Mouse (Mus musculus): Measurements from ENCODE around the gene Duoxa1.
"Not testable (repeated sequence)": the region's sequence is repeated elsewhere in the genome, so short reads cannot be mapped to it uniquely, and the experiment has no call there.

The Duoxa1 gene

DNA sequence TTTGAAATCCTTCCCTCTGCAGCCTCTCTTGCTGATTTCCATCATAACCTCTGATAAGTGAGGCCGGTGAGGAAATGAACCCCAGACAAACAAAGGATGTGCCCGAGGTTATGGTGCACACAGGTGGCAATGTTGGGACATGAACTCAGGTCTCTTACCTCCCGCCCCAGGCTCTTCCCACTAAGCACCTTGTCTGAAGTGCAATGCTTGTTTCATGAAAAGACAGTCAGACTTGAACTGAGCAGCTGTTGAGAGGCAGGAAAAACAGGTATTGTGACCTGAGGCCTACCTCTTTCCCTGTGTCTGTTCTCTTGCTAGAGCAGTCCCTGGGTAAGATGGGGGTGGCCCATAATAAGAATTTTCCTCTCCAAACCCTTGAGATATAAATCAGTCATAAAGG, 18.7 kb upstream of the Duoxa1 start:
- no peak for DNase-seq (ENCODE audit: low read depth, low spot score)

DNA sequence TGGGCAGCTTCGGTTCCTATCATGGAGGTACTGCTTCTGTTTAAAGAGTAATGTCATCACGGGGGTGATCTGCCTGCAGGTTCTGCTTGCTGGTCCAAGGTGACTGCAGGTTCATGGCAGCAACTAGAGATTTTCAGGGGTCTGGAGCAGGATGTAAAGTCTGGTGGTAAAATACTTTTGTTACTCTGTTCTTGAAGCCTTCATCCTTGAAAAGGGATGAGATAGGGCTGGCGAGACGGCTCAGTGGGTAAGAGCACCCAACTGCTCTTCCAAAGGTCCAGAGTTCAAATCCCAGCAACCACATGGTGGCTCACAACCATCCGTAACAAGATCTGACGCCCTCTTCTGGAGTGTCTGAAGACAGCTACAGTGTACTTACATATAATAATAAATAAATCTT, 16.8 kb upstream of the Duoxa1 start:
- not testable (repeated sequence) for DNase-seq (ENCODE audit: low read depth, low spot score)

DNA sequence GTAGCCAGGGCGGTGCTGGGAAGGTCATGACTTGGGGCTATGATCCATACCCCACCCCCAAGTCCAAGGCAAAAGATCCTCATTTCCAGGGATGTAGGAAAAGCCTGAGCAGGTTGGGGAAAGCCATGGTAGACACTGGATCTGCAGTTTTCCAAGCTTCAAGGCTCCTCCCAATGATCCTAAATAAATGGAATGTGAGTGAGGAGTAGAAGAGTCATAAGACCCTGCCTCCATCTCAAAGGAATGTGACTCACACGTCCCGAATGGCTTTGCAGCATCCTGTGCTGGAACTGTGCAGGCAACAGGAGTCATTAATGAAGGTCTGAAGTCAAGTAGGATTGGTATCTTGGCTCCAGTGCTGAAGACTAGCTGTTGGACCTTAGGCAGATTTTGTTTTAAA, 14.5 kb upstream of the Duoxa1 start:
- no peak for DNase-seq (ENCODE audit: low read depth, low spot score)

DNA sequence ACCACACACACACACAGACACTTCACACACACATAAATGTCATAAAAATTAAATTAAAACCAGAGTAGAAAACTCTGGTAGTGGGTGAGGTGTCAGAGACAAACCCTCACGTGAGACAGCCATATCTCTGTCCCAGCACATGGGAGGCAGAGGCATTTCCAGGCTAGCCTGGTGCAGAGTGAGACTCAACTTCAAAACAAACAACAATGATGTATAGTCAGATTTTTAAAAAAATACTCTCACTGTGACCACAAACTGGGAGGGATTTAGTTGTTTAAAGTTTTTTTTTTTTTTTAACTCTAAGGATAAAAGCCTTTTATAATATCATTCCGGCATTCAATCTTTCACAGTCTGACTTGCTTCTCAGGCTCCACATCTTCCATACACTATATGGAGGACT, 11.8 kb upstream of the Duoxa1 start:
- DNase-seq (ENCODE audit: low read depth, low spot score): no peak

DNA sequence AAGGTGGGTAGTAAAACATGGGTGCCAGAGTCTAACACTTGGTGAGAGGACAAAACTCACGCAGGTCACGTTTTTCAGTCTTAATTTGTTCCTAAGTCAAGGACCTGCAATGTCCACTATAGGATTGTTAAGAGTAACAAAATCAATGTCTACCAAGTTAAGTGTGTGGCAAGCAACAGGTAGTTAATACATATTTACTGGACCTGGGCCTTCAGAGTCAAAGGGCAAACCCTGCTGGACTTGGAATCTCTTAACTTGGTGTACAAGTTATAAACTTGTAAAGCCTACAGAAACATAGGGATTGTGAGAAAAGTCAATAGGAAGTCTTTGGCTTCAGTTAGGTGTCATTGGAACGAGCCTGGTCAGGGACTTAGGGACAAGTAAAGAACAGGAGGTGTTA, 11.1 kb upstream of the Duoxa1 start:
- no peak for DNase-seq (ENCODE audit: low read depth, low spot score)

DNA sequence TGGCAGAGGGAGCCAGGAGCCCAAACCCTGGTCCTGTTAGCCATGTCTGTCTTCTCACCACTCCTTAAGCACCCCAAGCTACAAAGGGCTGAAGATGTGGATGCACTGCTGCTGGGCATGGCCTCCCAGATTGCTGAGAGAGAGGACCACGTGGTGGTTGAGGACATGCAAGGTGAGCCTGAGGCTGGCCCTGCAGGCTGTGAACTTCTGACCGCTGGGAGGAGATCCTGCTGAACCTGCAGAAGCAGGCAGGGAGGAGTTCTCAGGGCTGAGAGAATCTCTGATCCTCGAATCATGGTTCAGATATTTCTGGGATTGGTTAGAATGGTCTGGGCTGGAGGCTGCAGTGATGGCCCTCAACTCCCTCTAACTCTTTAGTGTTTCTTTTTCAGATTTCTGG, 10.4 kb upstream of the Duoxa1 start:
- no peak for DNase-seq (ENCODE audit: low read depth, low spot score)

DNA sequence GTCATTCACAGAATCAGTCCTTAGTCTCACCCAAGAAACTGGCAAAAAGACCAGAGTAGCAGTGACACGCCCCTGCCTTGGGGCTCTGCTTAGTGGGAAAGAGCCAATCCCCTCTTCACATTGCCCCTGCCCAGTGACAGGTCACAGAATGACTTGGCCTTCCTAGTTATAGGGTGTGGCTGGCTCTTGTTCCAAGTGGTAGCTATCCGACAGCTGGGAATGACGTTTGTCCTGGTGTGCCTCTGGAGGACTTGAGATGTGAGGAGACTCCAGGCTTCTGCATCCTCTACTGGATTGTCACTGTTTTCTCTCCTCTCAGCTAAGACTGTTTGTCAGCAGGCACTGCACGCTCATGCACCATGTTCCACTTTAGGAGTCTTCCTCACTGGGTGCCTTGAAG, 3.9 kb upstream of the Duoxa1 start:
- DNase-seq (ENCODE audit: low read depth, low spot score): no peak

DNA sequence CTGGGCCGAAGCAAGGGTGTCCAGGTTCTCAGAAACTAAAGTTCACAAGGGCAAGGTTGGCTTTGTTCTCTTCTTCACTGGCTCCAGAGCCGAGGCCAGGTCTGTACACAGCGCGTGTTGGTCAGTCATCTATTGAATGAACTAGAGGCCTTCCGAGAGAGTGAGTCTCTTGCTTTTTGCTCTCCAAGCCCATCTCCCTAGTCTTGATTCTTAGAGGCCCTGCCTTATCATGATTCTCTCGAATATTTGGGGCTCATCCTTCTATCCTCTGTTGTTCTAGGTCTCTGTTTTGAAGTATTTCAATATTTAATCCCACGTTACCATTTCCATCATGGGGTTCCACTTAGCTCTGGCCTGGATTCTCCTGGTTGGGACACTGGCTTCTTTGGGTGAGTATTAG, 1.8 kb upstream of the Duoxa1 start, which contains the start of gene Duox1:
Gene Duox1, plus strand, starts transcription at position 301 of the 400 bp plus-strand sequence.
- no peak for DNase-seq (ENCODE audit: low read depth, low spot score)

DNA sequence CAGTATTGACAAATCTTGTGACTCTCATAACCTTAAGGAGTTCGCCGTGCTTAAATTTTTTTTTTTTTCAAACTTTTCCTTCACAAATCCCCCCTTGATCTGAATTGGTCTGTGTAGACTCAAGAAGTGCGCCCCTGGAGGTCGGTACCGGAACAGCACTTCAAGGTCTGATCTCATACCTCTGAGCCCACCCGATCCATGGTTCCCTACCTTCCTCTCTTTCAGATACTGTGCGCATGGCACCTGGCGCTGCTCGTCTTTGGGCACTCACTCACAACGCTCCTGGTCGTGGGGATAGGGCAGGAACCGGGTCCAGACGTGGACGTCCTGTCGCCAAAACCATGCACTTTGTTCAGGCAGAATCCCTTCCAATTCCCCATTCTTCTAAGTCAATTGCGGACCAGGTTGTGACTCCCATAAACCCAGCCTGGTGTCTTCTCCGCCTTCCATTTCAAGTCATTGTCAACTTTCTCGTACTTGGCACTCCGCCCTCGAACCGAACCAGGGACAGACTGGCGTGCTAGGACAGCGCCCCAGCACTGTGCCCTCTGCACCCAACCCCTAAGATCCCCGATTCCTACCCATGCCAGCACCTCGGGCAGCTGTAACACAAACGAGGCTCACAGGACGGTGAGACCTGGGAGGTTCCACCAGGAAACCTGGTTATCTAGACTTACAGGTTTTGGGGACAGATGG, 660 bp downstream of the Duoxa1 start:
- peak; percentile 18 for DNase-seq (ENCODE audit: low read depth, low spot score)

DNA sequence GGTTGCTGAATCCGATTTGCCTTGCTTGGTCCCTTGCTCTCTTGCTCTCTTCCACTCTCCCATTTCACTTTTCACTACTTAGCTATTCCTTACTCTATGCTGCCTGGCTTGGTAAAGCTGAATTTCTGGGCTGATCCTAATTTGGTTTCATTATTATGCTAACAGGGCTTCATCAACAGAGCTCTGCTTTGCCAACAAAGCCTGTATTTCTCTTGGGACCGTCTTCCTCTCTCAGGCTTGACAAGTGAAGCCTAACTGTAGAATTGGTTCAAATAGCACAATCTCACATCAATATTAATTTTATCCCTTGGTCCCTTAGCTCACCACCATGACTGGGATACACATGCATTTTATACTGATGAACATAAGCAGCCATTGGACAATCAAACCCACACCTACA, 2.0 kb downstream of the Duoxa1 start:
- DNase-seq (ENCODE audit: low read depth, low spot score): no peak

DNA sequence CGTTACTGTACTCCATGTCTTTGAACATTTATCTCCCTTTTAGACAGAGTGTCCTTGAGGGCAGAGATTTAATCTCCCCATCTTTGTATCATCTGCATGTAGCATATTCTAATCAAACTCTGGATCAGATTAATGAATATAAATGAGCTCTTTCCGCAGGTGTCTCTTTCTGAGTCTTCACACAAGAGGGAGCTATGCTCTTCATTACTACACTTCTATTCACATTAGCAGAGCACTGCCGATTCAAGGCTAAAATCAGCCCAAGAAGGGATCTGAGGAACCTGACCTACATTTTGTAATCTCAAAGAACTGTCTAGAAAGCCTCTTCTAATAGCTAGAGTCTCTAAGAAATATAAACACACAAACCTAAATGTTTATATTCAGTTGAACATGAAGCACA, 3.9 kb downstream of the Duoxa1 start:
- DNase-seq (ENCODE audit: low read depth, low spot score): no peak

DNA sequence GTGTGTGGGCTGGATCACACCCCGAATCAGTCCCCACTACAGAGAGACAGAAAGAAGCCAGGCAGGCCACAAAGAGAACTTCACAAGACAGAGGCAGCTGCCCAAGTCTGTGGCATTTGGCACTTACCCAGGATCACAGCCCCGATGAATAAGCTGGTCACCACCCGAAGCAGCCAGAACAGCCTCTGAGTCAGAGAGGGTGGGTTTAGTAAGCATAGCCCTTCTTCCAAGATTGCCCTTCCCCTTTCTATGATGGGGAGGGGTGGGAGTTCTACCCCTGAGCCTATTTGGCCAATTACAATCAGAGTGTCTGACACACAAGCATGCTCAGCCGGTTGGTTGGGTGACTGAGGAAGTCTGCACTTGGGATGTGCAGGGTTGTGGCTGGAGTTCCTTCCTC, 7.3 kb downstream of the Duoxa1 start:
- DNase-seq (ENCODE audit: low read depth, low spot score): no peak

DNA sequence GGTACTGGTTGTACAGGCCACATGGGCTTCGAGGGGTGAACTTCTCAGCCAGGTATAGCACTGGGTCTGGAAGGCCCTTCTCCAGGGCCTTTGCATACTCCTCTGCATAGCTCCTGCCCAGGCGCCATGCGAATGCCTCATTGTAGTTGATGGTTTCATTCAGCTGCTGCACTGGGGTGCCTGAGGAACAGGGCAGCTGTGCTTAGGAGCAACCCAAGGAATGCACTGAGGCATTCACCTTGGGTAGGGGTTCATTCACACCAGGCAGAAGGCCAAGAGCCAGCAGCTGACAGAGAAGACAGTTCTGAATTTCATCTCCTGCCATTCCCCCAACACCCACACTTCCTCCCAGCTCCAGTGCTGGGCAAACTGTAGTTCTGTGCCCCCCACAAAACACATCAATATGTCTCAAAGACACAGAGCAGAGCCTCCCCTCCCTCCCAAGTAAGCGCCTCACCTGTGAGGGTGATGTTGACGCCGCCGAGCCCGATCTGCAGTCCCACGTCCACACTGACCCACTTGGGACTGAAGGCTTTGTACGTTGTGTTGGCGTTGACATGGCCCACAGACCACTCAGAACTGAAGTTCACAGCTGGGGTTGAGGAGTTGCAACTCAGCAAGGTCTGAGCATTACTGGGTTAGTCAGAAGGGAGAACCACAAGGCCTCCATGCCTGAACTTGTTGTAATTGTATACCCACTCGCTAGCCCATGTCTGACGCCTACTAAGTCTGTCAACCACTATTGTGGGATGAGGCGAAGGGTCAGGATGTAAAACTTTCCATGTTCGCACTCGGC, 8.2 kb downstream of the Duoxa1 start:
- no peak for DNase-seq (ENCODE audit: low read depth, low spot score)

DNA sequence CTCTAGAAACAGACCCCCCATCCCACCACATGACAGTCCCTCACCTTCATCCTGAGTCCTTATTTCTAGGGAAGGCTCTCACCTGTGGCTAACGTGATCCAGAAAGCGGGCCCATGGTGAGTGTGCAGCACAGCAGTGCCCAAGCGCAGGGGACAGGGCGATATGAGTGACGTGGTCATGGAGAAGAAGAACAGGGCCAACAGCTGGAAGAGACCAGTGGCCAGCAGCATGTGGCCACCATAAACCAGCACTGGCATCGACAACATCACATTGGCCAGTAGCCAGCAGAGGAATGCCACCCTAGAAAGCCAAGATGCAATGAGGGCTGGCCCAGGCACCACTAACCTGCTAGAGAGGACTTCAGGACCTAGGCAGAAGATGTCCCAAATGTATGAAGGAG, 9.0 kb downstream of the Duoxa1 start:
- no peak for DNase-seq (ENCODE audit: low read depth, low spot score)

DNA sequence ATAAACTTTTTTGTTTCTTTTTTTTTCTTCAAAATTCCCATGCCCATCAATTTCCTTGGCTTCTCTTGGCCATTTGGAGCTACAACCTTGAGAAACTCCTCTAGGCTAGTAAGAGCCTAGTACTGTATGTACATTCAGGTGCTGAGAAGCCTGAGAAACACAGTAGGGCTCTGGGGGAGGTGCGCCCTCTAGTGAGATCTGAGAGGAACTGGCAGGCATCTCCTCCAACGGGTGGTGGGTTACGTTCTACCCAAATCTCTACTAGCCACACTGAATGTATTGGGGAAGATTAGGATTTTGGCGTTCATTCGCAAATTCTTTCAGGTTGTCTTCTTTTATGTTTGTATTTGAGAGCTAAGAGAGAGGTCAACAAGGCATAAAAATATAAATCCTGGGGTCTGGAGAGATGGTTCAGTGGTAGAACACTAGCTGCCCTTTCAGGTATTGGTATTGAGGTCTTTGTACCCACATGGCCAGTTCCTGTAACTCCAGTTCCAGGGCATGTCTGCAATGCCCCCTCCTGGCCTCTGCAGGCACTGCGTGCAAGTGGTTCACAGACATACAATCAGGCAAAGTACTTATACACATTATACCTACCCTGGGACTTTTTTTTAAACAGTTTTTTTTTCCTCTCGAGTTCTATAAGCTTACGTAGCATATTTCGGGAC, 10.8 kb downstream of the Duoxa1 start:
- DNase-seq (ENCODE audit: low read depth, low spot score): peak; percentile 37

DNA sequence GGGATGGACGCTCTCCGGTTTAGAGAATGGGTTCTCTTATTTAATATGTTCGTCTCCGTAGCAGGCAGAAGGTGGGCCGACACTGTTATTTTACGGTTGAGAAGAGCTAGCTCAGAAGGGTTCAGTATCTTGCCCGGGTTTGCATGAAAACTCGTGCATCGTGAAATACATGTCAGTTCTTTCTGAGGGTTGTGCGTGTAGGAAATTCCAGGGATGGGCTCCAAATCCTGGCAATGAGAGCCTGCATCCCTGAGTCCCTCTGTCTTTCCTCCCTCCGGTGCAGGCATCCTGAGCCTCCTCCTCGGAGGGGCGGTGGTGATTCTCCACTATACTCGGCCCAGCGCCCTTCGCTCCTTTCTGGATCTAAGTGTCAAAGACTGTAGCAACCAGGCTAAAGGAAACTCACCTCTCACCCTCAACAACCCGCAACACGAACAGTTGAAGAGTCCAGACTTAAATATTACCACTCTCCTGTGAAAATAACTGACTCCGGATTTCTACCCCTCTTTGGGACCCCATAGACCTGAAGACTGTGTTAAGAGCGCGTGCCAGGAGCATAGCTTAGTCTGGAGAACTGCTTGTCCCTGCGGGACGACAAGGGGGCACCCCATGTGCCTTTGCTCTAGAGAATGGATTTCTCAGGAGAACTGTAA, 11.5 kb downstream of the Duoxa1 start:
- DNase-seq (ENCODE audit: low read depth, low spot score): no peak

DNA sequence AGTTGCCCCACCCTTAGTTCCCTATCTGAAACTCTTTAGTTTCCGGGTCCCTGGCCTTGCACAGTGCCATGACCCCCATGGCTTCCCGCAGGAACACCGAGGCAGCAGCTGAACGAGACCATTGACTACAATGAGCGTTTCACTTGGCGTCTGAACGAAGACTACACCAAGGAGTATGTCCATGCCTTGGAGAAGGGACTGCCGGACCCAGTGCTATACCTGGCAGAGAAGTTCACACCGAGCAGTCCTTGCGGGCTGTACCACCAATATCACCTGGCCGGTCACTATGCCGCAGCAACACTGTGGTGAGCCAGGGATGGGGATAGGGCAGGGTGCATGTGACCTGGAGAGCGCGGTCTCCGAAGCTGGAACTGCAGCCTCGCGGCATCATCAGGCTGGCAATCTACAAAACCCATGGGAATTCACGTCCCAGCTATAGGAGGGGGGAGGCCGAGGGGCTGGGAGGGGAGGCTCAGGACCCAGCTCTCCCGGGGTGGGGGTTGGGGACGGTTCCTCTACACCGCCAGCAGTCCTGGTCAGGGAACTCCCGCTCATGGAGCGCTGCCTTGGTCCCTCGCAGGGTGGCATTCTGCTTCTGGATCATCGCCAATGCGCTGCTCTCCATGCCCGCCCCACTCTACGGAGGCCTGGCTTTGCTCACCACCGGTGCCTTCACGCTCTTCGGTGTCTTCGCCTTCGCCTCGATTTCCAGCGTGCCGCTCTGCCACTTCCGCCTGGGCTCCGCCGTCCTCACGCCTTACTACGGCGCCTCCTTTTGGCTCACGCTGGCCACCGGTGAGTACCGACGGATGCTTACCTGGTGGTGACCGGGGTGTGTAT, 12.2 kb downstream of the Duoxa1 start:
- DNase-seq (ENCODE audit: low read depth, low spot score): no peak

DNA sequence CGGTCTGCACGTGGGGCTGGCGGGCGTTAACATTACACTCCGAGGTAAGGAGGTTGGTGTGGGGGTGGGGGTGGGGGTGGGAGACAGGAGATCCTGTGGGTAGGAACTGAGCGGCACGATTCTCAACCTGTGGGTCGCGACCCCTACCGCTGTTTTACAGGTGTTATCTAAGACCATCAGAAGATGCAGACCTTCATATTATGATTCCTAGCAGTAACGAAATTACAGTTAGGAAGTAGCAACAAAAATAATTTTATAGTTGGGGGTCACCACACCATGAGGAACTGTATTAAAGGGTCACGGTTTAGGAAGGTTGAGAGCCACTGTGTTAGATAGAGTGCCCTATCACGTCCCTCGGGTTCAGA, 12.9 kb downstream of the Duoxa1 start:
- DNase-seq (ENCODE audit: low read depth, low spot score): no peak

DNA sequence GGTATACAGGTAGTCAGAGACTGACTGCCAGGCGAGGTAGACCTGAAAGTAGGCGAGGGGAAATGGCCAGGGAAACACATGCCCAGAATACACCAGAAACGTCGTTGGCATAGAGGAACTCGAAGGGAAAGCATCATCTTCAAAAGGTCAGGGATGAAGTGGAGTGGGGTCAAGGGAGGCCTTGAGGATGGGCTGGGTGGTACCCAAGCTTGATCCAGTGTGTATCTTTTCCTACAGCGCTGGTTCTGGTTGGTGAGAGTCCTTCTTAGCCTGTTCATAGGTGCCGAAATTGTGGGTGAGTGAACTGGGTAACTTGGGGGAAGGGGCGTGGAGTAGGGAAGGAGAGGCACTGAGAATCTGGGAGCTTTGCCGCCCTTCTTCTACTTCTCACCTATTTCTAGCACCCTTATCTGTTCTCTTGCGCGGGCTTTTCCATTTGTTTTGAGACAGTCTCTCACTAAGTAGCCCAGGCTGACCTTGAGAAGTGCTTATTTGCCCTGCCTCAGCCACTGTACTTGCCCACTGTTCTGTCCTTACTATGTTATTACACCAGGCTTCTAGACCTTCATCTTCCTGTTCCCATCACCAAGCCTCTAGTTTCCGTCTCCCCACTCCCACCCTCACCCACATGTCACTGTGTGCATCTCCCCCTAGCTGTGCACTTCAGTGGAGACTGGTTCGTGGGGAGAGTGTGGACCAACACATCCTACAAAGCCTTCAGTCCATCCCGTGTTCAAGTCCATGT, 13.4 kb downstream of the Duoxa1 start:
- DNase-seq (ENCODE audit: low read depth, low spot score): no peak

DNA sequence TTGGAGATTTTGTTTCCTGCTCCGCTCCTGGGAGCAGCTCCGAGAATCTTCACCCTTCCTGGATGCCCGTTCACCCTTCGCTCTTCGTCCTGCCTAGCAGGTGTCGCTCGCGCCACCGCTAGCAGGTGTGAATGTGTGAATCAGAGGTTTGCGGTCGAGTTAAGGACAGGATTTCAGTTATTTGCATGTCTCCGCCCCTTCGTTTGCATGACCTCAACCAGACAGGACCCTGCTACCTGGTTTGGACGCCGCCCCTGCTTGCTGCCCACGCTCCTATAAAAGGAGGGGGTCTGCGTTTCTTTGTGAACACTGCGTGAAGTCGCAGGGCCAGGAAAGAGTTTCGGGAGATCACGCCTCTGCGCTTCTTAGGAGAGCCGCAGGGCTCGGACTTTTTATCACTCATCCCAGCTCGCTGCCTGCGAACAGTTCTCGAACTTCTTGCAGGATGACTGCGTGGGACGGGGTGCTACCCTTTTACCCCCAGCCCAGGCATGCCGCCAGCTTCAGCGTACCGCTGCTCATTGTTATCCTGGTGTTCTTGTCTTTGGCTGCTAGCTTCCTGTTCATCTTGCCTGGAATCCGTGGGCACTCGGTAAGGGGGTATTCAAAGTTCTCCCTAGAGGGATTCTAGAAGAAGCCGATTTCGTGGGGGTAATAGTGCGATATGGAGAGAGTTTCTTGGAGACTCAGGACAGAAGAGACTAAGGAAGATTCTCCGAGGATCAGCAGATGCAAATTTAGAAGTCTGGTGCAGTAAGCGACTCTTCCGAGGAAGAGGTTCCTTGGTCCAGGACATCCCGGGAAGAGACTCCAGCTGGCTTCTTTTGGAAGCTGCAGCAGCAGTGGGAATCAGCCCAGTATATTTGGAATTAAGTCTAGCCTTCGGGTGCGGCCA, 14.7 kb downstream of the Duoxa1 start, which contains the start of gene Duoxa2:
Gene Duoxa2, plus strand, starts transcription at position 305 of the 895 bp plus-strand sequence.
- DNase-seq (ENCODE audit: low read depth, low spot score): no peak
